Mouse (Mus musculus): ENCODE results near the gene Gm9903. TPM values are rescaled to one million over a fixed set of nuclear protein-coding genes. Genes with fewer than 3 reads are reported as not detected.

The Gm9903 gene
- total and polyA plus RNA-seq, 2 experiments, result 0.06 to 0.09 TPM

GRCm38 (mm10) chr5:33655251-33655840 lies 25.6 kb downstream of the Gm9903 start:
- Histone ChIP-seq H3K27ac (replicated peaks; ENCODE audit: insufficient read depth, low read depth, low read length) (no peak overlapping the region), H3K79me2 (ENCODE audit: control insufficient read depth, insufficient read depth, low read length) (peaks cover 6% of the 10 kb centered on the region; the same call in 1 of the 2 replicates), H3K9ac (ENCODE audit: low read depth, low read length) (no peak overlapping the region), H3K36me3 (ENCODE audit: control insufficient read depth, insufficient read depth, low read length) (peaks cover 2% of the 10 kb centered on the region; the same call in 1 of the 2 replicates), H3K4me3 (ENCODE audit: insufficient read depth, low read depth, low read length) (no peak overlapping the region), H3K27me3 (ENCODE audit: control insufficient read depth, insufficient read depth, low read length) (no peaks in the 10 kb centered on the region), H3K4me1 (ENCODE audit: control insufficient read depth, insufficient read depth, low read length) (peaks cover 6% of the 10 kb centered on the region)
- DNase-seq (ENCODE audit: extremely low read depth, low read depth, low spot score), result no peak
- WGBS, result 96% methylated on average over 10 of the region's 10 CpGs
- TF ChIP-seq CTCF (IDR thresholded peaks at IDR 0.05; ENCODE audit: low read depth, low read length) (no peak), POLR2A (IDR thresholded peaks at IDR 0.05; ENCODE audit: extremely low read depth, insufficient read depth, low read length) (no peak)

GRCm38 (mm10) chr5:33656739-33657138 lies 27.0 kb downstream of the Gm9903 start:
- 4% methylated on average over 1 of the region's 1 CpGs for WGBS

GRCm38 (mm10) chr5:33657251-33657786 lies 27.6 kb downstream of the Gm9903 start:
- peak overlapping the region; percentile 81 for H3K27ac ChIP-seq (replicated peaks; ENCODE audit: insufficient read depth, low read depth, low read length)
- peaks cover 2% of the 10 kb centered on the region; the same call in 1 of the 2 replicates for H3K36me3 ChIP-seq (ENCODE audit: control insufficient read depth, insufficient read depth, low read length)
- no peak for TF ChIP-seq CTCF (IDR thresholded peaks at IDR 0.05; ENCODE audit: low read depth, low read length)
- no peak for TF ChIP-seq POLR2A (IDR thresholded peaks at IDR 0.05; ENCODE audit: extremely low read depth, insufficient read depth, low read length)
- H3K27me3 ChIP-seq (ENCODE audit: control insufficient read depth, insufficient read depth, low read length), result no peaks in the 10 kb centered on the region
- under 1% methylated on average over 32 of the region's 32 CpGs for WGBS
- H3K9ac ChIP-seq (ENCODE audit: low read depth, low read length), result peak overlapping the region; percentile 86
- peaks cover 6% of the 10 kb centered on the region for H3K4me1 ChIP-seq (ENCODE audit: control insufficient read depth, insufficient read depth, low read length)
- peak overlapping the region; percentile 77 for H3K4me3 ChIP-seq (ENCODE audit: insufficient read depth, low read depth, low read length)
- peaks cover 6% of the 10 kb centered on the region; the same call in 1 of the 2 replicates for H3K79me2 ChIP-seq (ENCODE audit: control insufficient read depth, insufficient read depth, low read length)
- DNase-seq (ENCODE audit: extremely low read depth, low read depth, low spot score), result no peak

More at GRCm38 (mm10) chr5:33656739-33657138, 27.0 kb downstream of the Gm9903 start:
- Histone ChIP-seq H3K4me1 (ENCODE audit: control insufficient read depth, insufficient read depth, low read length) (peaks cover 6% of the 10 kb centered on the region), H3K79me2 (ENCODE audit: control insufficient read depth, insufficient read depth, low read length) (peaks cover 6% of the 10 kb centered on the region; the same call in 1 of the 2 replicates), H3K36me3 (ENCODE audit: control insufficient read depth, insufficient read depth, low read length) (peaks cover 2% of the 10 kb centered on the region; the same call in 1 of the 2 replicates), H3K27me3 (ENCODE audit: control insufficient read depth, insufficient read depth, low read length) (no peaks in the 10 kb centered on the region), H3K27ac (replicated peaks; ENCODE audit: insufficient read depth, low read depth, low read length) (peak overlapping the region; percentile 81), H3K4me3 (ENCODE audit: insufficient read depth, low read depth, low read length) (peak overlapping the region; percentile 77; the same call in 1 of the 2 replicates), H3K9ac (ENCODE audit: low read depth, low read length) (peak overlapping the region; percentile 86)
- TF ChIP-seq CTCF (IDR thresholded peaks at IDR 0.05; ENCODE audit: low read depth, low read length) (no peak), POLR2A (IDR thresholded peaks at IDR 0.05; ENCODE audit: extremely low read depth, insufficient read depth, low read length) (no peak)
- no peak for DNase-seq (ENCODE audit: extremely low read depth, low read depth, low spot score)

DNA sequence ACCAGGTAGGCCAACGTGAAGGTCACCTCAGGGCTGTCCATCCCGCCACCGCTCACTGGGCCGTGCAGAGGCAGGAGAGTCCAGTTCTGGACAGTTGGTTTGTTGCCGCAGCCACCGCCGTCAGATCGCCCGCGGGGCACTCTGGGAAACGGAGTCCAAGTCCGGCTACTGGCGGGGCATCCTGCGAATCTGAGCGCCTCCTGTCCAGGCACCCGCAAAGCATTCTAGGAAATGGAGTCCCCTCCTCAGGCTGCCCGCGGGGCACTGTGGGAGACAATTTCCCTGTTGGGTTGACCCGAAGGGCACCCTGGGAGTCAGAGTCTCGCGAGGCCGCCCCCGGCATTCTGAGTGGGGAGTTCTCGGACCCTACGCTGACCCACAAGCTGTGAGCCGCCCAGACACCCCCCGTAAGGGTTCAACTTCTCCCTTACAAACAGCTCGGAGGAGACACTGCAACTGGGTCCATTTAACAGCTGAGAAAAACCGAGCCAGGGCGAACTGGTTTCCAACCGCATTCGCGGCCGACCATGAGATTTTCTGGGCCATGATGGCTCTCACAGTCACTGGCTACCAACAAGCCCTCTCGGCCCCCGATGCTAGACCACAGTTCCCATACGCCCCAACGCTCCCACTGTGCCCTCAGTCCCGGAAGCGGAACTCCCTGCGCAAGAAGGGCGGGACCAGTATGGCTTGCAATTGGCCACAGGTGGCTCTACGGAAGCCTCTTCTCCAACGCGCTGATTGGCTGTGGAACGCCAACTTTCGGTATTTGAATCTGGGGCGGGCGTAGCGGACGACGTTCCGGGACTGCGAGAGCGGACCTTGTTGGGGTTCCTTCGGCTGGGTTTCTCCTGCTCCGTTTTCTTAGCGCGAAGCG lies 28.3 kb downstream of the Gm9903 start, which contains the start of the genes Tacc3 and Tmem129:
TSS of gene Tacc3 (plus strand) at position 342 of the 877 bp plus-strand sequence.
TSS of gene Tmem129 (minus strand) at position 630 of the 877 bp plus-strand sequence.
- Histone ChIP-seq H3K9ac (ENCODE audit: low read depth, low read length) (peak within 1 kb of the TSS; percentile 86), H3K36me3 (ENCODE audit: control insufficient read depth, insufficient read depth, low read length) (peaks cover 2% of the 10 kb centered on the region; the same call in 1 of the 2 replicates), H3K79me2 (ENCODE audit: control insufficient read depth, insufficient read depth, low read length) (peaks cover 6% of the 10 kb centered on the region; the same call in 1 of the 2 replicates), H3K27me3 (ENCODE audit: control insufficient read depth, insufficient read depth, low read length) (no peaks in the 10 kb centered on the region), H3K4me1 (ENCODE audit: control insufficient read depth, insufficient read depth, low read length) (peaks cover 6% of the 10 kb centered on the region), H3K27ac (replicated peaks; ENCODE audit: insufficient read depth, low read depth, low read length) (peak within 1 kb of the TSS; percentile 87), H3K4me3 (ENCODE audit: insufficient read depth, low read depth, low read length) (peak within 1 kb of the TSS; percentile 77)
- WGBS, result under 1% methylated on average over 60 of the region's 60 CpGs
- TF ChIP-seq CTCF (IDR thresholded peaks at IDR 0.05; ENCODE audit: low read depth, low read length) (no peak), POLR2A (IDR thresholded peaks at IDR 0.05; ENCODE audit: extremely low read depth, insufficient read depth, low read length) (peak; percentile 80)
- peak; percentile 98 for DNase-seq (ENCODE audit: extremely low read depth, low read depth, low spot score)

GRCm38 (mm10) chr5:33658664-33659050 lies 28.9 kb downstream of the Gm9903 start:
- no peak for TF ChIP-seq POLR2A (IDR thresholded peaks at IDR 0.05; ENCODE audit: extremely low read depth, insufficient read depth, low read length)
- Histone ChIP-seq H3K4me3 (ENCODE audit: insufficient read depth, low read depth, low read length) (peak overlapping the region; percentile 61), H3K36me3 (ENCODE audit: control insufficient read depth, insufficient read depth, low read length) (peaks cover 2% of the 10 kb centered on the region; the same call in 1 of the 2 replicates), H3K79me2 (ENCODE audit: control insufficient read depth, insufficient read depth, low read length) (peaks cover 6% of the 10 kb centered on the region; the same call in 1 of the 2 replicates), H3K27me3 (ENCODE audit: control insufficient read depth, insufficient read depth, low read length) (no peaks in the 10 kb centered on the region), H3K27ac (replicated peaks; ENCODE audit: insufficient read depth, low read depth, low read length) (no peak overlapping the region), H3K4me1 (ENCODE audit: control insufficient read depth, insufficient read depth, low read length) (peaks cover 6% of the 10 kb centered on the region), H3K9ac (ENCODE audit: low read depth, low read length) (peak overlapping the region; percentile 37; the same call in 1 of the 2 replicates)
- no peak for DNase-seq (ENCODE audit: extremely low read depth, low read depth, low spot score)
- under 1% methylated on average over 26 of the region's 26 CpGs for WGBS
